Mouse (Mus musculus) telencephalon, adult 2 months (tissue): Measurements from ENCODE around the gene Clic4.

ENCODE experiments used
- DNase-seq: peaks from one replicate; pipeline ENCODE4 v3.0.0-alpha.2; 2011; ENCODE audit warnings: low read depth, low spot score

The Clic4 gene

GRCm38 (mm10) chr4:135232563-135232962, 40.1 kb downstream of the Clic4 start:
- DNase-seq = no peak

DNA sequence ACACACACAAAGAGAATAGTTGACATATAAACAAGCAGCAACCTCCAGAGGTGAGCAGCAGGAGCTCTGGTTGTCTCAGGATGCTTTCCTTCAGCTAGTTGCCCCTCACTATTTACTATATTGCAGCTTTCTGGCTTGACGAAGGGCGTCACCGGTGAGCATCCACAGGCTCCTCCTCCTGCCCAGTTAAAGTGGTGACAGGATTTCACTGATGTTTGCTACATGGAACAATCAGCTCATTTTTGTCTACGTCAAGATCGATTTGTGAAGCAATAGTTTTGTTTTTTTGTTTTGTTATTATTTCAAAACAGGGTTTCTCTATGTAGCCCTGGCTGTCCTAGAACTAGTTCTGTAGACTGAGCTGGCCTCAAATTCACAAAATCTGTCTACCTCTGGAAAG, 41.1 kb downstream of the Clic4 start:
- DNase-seq = no peak

DNA sequence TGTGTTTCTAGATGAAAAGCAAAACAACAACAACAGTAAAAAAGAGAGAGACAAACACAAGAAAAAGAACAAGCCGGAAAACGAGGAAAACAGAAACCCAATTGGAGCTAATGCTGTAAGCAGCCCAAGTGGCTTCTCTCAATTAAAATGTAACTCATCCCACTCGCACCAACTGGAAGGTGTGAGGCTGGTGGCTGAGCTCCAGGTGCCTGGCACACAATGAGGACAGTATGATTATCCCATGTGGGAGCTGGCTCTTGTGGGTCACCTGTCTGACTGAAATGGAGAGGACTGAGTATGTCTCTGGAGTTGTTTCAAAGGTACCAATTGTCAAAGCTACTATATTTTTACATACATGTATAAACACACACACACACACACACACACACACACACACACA, 41.5 kb downstream of the Clic4 start:
- DNase-seq = no peak

GRCm38 (mm10) chr4:135230661-135231060, 42.0 kb downstream of the Clic4 start:
- no peak for DNase-seq

DNA sequence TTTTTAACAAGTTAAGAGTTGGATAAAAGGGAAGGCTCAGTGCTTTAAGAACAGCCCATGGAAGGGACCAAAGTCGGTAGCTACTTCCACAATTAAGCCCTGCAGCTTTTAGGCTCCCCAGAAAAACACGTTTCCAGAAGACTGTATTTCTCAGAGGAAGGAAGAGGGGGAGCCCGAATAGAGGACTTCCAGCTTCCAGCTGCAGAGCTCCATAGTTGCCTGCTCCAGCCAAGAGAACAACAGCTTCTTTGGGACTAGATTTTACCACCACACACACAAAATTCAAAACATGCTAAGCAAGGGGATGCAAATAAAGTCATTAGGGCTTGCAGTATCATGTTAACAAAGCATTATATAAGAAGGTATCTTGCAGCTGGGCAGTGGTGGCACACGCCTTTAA, 42.7 kb downstream of the Clic4 start:
- DNase-seq = no peak

DNA sequence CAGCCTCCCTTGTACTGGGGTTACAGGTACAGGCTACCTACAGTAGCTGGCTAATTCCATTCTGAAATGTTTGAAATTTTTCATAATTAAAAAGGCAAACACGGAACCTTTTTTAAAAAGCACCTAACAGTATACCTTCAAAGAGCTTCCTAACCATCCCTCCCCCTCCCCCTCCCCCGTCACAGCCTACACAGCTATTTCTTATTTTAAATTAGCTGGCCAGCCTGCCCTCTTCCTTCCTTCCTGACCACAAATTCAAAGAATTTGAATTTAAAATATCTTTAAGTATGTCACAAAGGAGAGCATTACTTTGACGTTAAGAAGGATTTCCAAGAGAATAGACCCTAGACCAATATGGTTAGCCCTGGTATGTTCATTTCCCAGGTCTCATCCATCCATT, 44.5 kb downstream of the Clic4 start:
- no peak for DNase-seq

GRCm38 (mm10) chr4:135226008-135226667, 46.5 kb downstream of the Clic4 start:
- DNase-seq = no peak

DNA sequence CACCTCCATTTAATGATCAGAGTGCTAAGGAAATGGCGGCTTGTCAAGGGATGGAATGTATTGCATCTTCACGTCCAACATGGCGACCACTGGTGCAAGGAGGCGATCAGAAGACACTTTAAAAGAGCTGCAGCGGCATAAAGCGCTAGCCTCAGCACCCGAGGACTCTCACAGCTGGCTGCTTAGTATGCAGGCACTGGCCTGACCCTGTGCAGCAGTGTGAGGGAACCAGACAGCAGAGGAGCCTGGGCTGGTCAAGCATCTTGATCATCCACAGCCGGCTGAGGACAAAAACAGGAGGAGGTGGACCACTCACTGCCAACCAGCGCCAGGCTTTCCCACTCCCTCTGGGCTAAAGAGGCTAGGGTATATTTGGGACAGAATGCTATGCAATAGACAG, 48.8 kb downstream of the Clic4 start:
- no peak for DNase-seq

DNA sequence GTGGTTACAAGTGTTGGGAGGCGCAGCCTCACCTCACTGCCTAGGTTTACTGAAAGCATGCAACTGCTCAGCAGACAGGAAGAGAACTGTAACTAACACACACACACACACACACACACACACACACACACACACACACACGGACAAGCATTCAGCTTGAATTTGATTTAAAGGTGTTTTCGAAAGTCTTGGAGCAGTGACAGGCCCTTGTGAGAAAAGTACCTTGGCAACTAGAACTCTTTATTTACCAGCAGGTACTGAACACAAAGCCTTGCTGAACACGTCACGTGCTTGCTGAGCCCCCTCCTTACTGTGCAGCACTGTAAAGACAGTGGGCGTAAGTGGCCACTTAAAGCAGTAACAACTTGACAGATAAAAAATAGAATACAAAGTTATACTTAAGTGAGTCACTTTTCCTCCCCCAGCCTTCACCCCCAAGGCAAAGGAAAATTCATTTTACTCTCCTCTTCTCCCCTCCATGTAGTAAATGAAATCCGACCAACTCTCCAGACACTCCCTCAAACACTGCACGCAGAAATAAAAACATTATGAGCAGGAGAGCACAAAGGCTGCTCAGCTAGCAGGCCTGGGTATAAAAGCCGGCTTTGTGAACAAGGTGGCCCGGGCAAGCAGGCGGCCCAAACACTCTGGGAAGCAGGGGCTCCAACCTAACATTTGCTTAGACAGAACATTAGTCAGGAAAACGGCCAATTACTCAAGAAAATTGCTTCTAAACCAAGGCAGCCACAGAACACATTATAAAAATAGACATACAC, 50.8 kb downstream of the Clic4 start:
- DNase-seq = peak; percentile 34

GRCm38 (mm10) chr4:135220641-135221040, 52.0 kb downstream of the Clic4 start:
- DNase-seq = no peak

- no peak for DNase-seq
Observed at GRCm38 (mm10) chr4:135219652-135220051, 53.0 kb downstream of the Clic4 start.

DNA sequence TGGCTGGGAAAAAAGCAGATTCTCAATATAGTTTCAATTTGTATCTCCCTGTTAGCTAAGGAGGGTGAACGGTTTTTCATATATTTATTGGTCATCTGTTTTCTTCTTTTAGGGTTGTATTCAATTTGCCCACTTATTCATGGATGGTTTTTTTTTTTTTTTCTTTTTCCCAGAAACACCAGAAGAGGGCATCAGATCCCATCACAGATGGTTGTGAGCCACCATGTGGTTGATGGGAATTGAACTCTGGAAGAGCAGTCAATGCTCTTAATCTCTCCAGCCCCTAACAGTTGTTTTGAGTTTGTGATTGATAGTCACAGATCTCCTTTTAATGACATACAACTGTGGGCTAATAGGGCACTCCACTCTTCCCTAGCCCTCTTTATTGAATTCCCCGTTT, 62.8 kb downstream of the Clic4 start:
- DNase-seq = no peak

DNA sequence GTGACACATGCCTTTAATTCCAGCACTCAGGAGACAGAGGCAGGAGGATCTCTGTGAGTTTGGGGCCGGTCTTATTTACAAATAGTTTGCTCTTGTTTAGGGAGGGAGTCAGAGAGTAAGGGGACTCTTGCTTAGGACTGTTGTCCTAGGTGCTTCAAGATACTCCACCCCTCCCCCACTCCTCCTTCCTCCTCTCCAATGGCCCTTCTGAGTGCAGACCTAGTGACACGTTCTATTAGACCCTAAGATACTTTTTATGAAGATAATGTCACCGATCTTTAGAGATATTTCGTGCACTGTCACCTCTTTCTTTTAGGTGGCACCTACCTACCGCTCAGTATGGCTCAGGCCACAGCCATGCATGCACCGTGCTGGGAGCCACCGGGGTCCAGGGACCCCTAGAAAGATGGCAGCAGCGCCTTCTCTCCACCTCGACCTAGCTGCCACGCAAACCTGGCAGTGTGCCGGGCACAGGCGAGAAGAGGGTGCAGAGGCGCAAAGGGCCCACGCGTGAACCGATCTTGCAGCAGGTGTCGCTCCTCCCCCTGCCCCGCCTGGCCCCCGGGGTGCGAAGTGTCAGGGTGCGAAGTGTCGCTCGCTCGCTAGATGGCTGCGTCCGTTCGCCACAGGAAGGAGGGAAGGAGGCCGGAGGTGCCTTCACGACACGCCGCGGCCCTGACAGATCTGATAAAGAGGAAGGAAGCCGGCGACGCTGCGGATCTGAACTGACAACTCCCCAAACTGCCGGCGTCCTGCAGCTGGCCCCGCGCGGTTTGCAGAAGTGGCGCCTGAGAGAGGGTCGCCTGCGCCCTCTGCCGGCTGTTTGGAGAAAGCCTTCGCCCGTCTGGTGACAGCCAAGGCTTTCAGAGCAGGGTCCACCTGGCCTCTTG, 66.7 kb downstream of the Clic4 start:
- no peak for DNase-seq

DNA sequence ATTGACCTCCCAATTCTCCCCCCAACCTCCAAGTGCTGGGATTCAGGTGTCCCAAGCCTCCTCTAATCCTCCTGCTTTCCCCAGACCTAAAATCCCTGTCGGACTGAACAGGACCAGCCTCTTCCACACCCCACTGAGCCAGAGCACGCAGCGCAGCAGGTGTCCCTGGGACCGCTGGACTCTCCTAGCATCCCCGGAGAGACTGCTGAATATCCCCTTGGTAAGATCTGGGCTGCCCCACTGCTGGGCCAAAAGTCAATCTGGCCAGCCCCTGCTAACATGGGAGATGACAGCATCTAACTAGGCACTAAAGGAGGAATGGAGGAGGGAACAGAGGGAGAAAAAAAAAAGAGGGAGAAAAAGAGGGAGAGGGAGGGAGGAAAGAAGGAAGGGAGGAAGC, 67.4 kb downstream of the Clic4 start:
- no peak for DNase-seq

GRCm38 (mm10) chr4:135204666-135205065, 67.9 kb downstream of the Clic4 start:
- no peak for DNase-seq

DNA sequence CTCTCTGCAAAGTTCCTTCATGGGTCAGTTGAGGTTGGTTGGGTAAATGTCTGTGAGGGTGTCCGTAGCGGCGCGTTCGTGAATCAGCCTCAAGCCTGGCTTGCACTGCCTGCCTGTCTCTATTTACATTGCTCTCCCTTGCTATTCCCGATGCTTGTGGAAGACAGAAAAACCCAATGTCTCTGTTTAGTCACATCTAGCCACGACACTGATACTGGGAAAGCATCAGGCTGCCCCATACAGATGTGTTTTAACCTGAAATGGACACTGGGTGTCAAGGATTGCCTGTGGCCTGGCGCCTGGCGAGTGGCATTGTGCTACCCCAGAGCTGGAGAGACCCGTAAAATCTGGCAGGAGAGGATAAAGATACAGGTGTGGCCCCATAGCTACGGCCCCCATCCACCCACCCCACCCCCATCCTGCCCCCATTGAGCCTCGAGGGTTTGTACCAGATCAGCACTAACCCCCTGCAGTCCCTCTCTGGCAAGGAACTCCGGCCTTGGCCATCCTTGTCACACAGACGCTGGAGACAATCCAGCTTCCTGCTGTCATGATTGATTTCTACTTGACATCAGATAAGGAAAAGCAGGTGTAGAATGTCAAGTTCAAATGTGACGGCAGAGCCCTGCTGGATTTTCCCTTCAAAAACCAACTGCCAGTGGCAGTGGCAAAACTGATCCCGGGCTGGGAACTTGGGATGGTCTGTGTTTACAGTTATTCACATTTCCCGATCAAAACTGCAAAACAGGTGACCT, 68.6 kb downstream of the Clic4 start:
- no peak for DNase-seq

DNA sequence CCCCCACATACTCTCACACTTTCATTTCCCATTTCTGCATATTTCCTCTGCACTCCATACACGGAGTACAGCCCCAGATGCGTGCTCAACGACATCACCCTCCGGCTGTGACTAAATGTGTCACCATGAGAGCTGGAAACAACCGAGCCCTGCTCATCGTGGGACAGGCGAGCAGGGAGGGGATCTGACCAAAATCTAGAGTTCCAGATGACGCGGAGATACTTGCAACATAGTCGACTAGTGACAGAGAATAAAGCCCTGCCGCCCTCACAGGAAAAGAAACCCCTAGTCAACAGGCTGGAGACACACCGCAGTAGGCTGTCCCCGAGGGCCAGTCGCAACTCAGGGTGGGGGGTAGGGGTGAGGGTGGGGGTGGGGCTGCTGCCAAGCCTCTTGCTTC, 69.3 kb downstream of the Clic4 start:
- no peak for DNase-seq

DNA sequence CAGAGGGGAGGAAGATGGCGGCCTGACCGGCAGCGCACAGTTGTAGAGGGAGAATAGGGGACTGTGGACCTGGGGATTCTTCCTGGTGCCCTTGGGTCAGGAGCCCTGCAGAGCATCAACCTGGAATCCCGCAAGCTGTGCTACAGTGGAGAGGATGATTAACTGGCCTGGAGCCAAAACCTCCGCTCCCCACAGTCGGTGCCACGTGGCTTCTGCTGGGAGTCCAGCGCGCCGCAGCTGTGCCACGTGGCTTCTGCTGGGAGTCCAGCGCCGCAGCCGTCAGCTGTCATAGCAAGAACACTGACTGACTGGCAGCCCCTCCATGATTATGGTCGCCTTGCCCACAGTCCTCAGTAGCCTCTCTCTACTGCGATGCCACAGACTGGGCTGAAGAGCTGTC, 70.8 kb downstream of the Clic4 start:
- no peak for DNase-seq

DNA sequence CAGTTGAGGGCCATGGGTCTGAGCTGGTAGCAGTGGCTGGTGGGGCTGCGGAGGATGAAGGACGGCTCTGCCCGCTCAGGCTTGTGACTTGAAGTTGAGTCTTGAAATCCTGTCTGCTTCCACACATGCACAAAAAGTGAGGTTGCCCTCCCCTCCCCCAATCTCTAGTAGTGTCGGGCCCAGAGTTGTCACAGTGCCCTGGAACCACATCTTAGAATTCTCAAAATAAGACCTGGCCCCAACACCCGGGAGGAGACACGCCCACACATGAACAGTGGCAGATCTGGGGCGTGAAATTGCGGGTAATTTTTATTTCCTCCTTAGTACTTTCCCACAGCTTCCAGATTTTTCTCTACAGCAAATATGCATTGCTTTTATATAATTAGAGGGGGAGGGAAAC, 74.8 kb downstream of the Clic4 start:
- DNase-seq = no peak

DNA sequence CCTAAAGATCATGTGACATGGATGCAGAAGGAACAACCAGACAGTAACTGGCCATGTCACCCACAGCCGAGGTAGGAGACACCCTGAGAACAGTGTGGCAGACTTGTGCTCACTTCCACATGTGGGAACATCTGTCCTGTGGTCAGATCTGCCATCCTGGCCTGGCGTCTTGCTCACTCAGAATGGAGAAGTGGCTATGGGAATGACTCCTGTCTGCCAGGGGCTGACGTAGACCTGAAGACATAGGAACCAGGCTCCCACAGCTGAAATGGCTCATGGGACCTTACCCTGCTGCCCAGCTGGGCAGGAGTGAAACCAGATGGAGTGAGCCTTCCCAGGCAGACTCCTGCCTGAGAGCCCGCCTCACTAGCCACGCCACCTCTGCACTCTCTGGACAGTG, 79.8 kb downstream of the Clic4 start:
- no peak for DNase-seq

DNA sequence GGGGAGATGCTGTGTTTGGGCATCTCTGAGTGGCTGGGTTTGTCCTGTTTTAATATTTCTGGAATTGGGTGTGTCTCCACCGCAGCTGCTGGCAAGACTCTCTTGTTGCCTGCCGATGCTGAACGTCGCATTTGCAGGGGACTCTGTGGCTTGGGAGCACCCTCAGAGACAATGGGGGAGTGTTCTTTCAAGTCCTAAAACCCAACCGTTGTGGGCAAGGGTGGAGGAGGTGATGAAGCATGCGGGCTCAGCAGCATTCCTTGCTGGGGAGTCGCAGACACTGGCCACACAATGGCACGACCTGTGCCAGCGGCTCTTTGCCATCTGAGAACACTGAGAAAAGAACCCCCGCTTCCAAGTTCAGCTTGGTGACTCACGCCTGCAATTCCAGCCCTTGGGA, 81.0 kb downstream of the Clic4 start:
- no peak for DNase-seq

DNA sequence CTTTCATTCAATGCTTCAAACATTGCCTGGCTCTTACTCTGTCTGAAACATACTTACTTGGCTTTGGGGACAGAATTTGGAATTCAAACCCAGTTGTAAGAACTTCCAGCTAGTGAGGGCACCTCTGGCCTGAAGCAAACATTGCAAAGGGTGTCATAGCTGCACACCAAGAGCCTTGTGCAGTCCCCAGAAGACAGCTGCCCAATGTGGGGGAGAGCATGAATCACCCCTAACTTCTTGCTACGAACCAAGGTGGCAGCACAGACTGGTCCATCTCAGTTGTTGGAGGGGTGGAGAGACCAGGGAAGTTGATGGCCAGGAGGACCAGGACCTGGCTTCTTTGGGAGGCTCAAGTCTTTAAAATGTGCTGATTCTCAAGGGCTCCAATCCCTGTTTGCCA, 81.4 kb downstream of the Clic4 start:
- DNase-seq = no peak
